Comparison of ENCODE assay signal across 21 mouse cellular contexts in the genomic region with DNA sequence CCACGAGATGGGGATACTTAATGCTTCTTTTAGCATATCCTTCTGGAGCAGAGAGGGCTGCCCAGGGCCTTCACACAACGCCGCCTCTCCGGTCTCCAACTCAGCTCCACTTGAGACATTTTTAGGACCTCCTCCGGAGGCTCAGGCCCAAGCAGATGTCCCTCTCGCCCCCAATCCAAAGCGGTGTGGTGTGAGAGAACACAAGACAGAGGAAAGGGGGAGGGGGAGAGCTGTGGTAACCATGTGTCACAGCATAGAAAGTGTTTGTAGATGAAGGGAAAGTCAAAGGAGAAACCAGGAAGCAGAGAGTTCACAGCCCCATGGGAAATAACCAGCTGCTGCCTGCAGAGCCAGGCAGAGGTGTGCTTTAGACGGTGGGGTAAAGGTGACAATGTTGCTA. TPM values are rescaled to one million over a fixed set of nuclear protein-coding genes. Genes with fewer than 3 reads are reported as not detected.
A peak's percentile ranks its signal among the peaks of the same experiment; 100 is the strongest.
DNase-seq lines count a peak whose midpoint lies in the region; ATAC-seq and TF ChIP-seq lines count a peak whose summit lies in the region.
"Had no signal": no experiment of that assay in that cellular context is flagged by ENCODE, and none has a peak within 500 bp of the region (broad histone marks: within the 10 kb centered on the region; RNA-seq: fewer than 3 reads in every experiment).

No protein-coding gene starts in this region.

- no peak for TF ChIP-seq CTCF in left cerebral cortex, adult 2 months (IDR thresholded peaks at IDR 0.05)
- TF ChIP-seq CTCF in midbrain, postnatal 0 days (IDR thresholded peaks at IDR 0.05) = no peak

- 75% methylated on average over 8 of the region's 8 CpGs for WGBS in midbrain, embryonic 16.5 days
- WGBS in midbrain, postnatal 0 days = 78% methylated on average over 8 of the region's 8 CpGs

- H3K27me3 ChIP-seq in midbrain, embryonic 16.5 days (ENCODE audit: control insufficient read depth, insufficient read depth, low read depth, low read length) = no peaks in the 10 kb centered on the region
- no peaks in the 10 kb centered on the region for H3K27me3 ChIP-seq in midbrain, postnatal 0 days (ENCODE audit: insufficient read depth, low read length)
- H3K27me3 ChIP-seq: embryonic facial prominence, embryonic 13.5 days; lung, embryonic 15.5 days; midbrain, embryonic 15.5 days; neural tube, embryonic 12.5 days had no signal

- DNase-seq in left cerebral cortex, adult 2 months (ENCODE audit: extremely low spot score in 1 of 2, low spot score in 2 of 2) = peak in 1 of 2 experiments; percentile 51
- DNase-seq in left cerebral cortex, adult 11 months (ENCODE audit: low spot score) = no peak
- peak; percentile 7 for DNase-seq in forelimb bud, embryonic 11.5 days (ENCODE audit: low read depth, low spot score)
- DNase-seq in right cerebral cortex, adult 2 months (ENCODE audit: low spot score in 2 of 2) = peak; percentile 47 to 55
- DNase-seq in thymus, postnatal 14 days = peak; percentile 52
- no peak for DNase-seq in spleen, postnatal 36 days (ENCODE audit: low spot score in 2 of 2)
- no peak for DNase-seq in midbrain, postnatal 0 days (ENCODE audit: low spot score)
- DNase-seq: adrenal gland, postnatal 14 days; B cell, adult 2 months; cerebellum, postnatal 25 days; gastrocnemius, postnatal 25 days; heart, postnatal 4 days had no signal

- H3K4me3 ChIP-seq in left cerebral cortex, adult 2 months = no peak overlapping the region
- no peak overlapping the region for H3K4me3 ChIP-seq in midbrain, embryonic 16.5 days (ENCODE audit: low read depth, low read length)
- no peak overlapping the region for H3K4me3 ChIP-seq in midbrain, postnatal 0 days (ENCODE audit: low read depth, low read length)
- H3K4me3 ChIP-seq: embryonic facial prominence, embryonic 13.5 days; forebrain, embryonic 10.5 days; heart, embryonic 10.5 days; lung, embryonic 15.5 days; midbrain, embryonic 15.5 days; neural tube, embryonic 12.5 days had no signal

- no peaks in the 10 kb centered on the region for H3K9me3 ChIP-seq in midbrain, embryonic 16.5 days (replicated peaks; ENCODE audit: control insufficient read depth, low read length, poor library complexity, severe bottlenecking)
- no peaks in the 10 kb centered on the region for H3K9me3 ChIP-seq in midbrain, postnatal 0 days (ENCODE audit: low read length)
- H3K9me3 ChIP-seq: embryonic facial prominence, embryonic 13.5 days; forebrain, embryonic 10.5 days; G1E; heart, embryonic 10.5 days; lung, embryonic 15.5 days; midbrain, embryonic 15.5 days; neural tube, embryonic 12.5 days had no signal

- H3K4me1 ChIP-seq in midbrain, embryonic 16.5 days (ENCODE audit: control insufficient read depth, insufficient read depth, low read length) = no peaks in the 10 kb centered on the region
- H3K4me1 ChIP-seq in midbrain, postnatal 0 days (ENCODE audit: insufficient read depth, low read length) = no peaks in the 10 kb centered on the region
- H3K4me1 ChIP-seq: embryonic facial prominence, embryonic 13.5 days; forebrain, embryonic 10.5 days; lung, embryonic 15.5 days; midbrain, embryonic 15.5 days; neural tube, embryonic 12.5 days had no signal

- no peaks in the 10 kb centered on the region for H3K36me3 ChIP-seq in midbrain, embryonic 16.5 days (ENCODE audit: control insufficient read depth, insufficient read depth, low read length)
- H3K36me3 ChIP-seq in midbrain, postnatal 0 days (ENCODE audit: insufficient read depth, low read length) = no peaks in the 10 kb centered on the region
- H3K36me3 ChIP-seq: embryonic facial prominence, embryonic 13.5 days; forebrain, embryonic 10.5 days; G1E; heart, embryonic 10.5 days; lung, embryonic 15.5 days; midbrain, embryonic 15.5 days; neural tube, embryonic 12.5 days had no signal

- intact Hi-C loops in left cerebral cortex, adult 2 months (cut with DNase I) = loop anchor here (2.0 kb wide), 1 partner anchor 42 kb away; no protein-coding TSS in a partner anchor

- peak overlapping the region; percentile 44; the same call in 1 of the 2 replicates for H3K27ac ChIP-seq in left cerebral cortex, adult 2 months
- H3K27ac ChIP-seq in midbrain, embryonic 16.5 days (ENCODE audit: low read length) = no peak overlapping the region
- no peak overlapping the region for H3K27ac ChIP-seq in midbrain, postnatal 0 days (ENCODE audit: low read depth, low read length)
- H3K27ac ChIP-seq: embryonic facial prominence, embryonic 13.5 days; forebrain, embryonic 10.5 days; heart, embryonic 10.5 days; lung, embryonic 15.5 days; midbrain, embryonic 15.5 days; neural tube, embryonic 12.5 days had no signal

- no peak for ATAC-seq in midbrain, embryonic 16.5 days
- no peak for ATAC-seq in midbrain, postnatal 0 days (ENCODE audit: low FRiP score)
- ATAC-seq: inflammation-experienced regulatory T-cells, adult 6 months; midbrain, embryonic 15.5 days had no signal

- no peak overlapping the region for H3K9ac ChIP-seq in midbrain, embryonic 16.5 days (ENCODE audit: low read depth, low read length)
- H3K9ac ChIP-seq in midbrain, postnatal 0 days (replicated peaks; ENCODE audit: low read length, poor library complexity, severe bottlenecking) = no peak overlapping the region
- H3K9ac ChIP-seq: embryonic facial prominence, embryonic 13.5 days; lung, embryonic 15.5 days; midbrain, embryonic 15.5 days; neural tube, embryonic 12.5 days had no signal

- H3K4me2 ChIP-seq in midbrain, embryonic 16.5 days (ENCODE audit: low read length) = no peak overlapping the region
- no peak overlapping the region for H3K4me2 ChIP-seq in midbrain, postnatal 0 days (ENCODE audit: low read depth, low read length, poor library complexity, severe bottlenecking)
- H3K4me2 ChIP-seq: embryonic facial prominence, embryonic 13.5 days; lung, embryonic 15.5 days; midbrain, embryonic 15.5 days; neural tube, embryonic 12.5 days had no signal

RNA-seq across cellular contexts. Expression of a gene that starts 44.4 kb away (rescaled TPM):
- 100 to 1,000 TPM; 133 to 139 TPM for total RNA-seq in left cerebral cortex, adult 2 months (2021)
- polyA plus RNA-seq in midbrain, embryonic 16.5 days (2015; fragmentation: Nextera tagmentation; extraction: Ambion mirVana) = 77.8 and 79.8 TPM in 2 replicates
- 66.2 and 71.1 TPM in 2 replicates for total RNA-seq in midbrain, postnatal 0 days (2014; rRNA removed)
- polyA plus RNA-seq in midbrain, postnatal 0 days (2015; fragmentation: Nextera tagmentation; extraction: Ambion mirVana) = 67.8 and 74.3 TPM in 2 replicates

Comparison
In these comparisons a context has a peak if more than half of its experiments do, and no peak if none do; other contexts are left out.
1. DNase-seq: peak in forelimb bud, embryonic 11.5 days (single experiment), right cerebral cortex, adult 2 months (2 of 2) and thymus, postnatal 14 days (single experiment); none in left cerebral cortex, adult 11 months (single experiment), spleen, postnatal 36 days (0 of 2) and midbrain, postnatal 0 days (single experiment).